In genomic region chr10:43633117-43633516, GRCm38 (mm10) we compare ENCODE assay signal across 25 mouse cellular contexts. TPM values are rescaled to one million over a fixed set of nuclear protein-coding genes. Genes with fewer than 3 reads are reported as not detected.
A peak's percentile ranks its signal among the peaks of the same experiment; 100 is the strongest.
DNase-seq lines count a peak whose midpoint lies in the region; ATAC-seq and TF ChIP-seq lines count a peak whose summit lies in the region.
"Had no signal": no experiment of that assay in that cellular context is flagged by ENCODE, and none has a peak within 500 bp of the region (broad histone marks: within the 10 kb centered on the region; RNA-seq: fewer than 3 reads in every experiment).

No protein-coding gene starts in this region.

- no peaks in the 10 kb centered on the region for H3K36me3 ChIP-seq in G1E (replicated peaks)
- H3K36me3 ChIP-seq in liver, embryonic 15.5 days (replicated peaks) = peaks cover 8% of the 10 kb centered on the region; the same call in 1 of the 2 replicates
- no peaks in the 10 kb centered on the region for H3K36me3 ChIP-seq in forebrain, embryonic 10.5 days (replicated peaks)
- no peaks in the 10 kb centered on the region for H3K36me3 ChIP-seq in midbrain, embryonic 16.5 days (ENCODE audit: control insufficient read depth, insufficient read depth, low read length)
- H3K36me3 ChIP-seq: heart, embryonic 10.5 days; heart, embryonic 13.5 days had no signal

- H3K4me1 ChIP-seq in G1E (ENCODE audit: insufficient read depth, low read depth, low read length) = peaks cover 27% of the 10 kb centered on the region
- peaks cover 70% of the 10 kb centered on the region for H3K4me1 ChIP-seq in liver, embryonic 15.5 days (replicated peaks)
- H3K4me1 ChIP-seq in forebrain, embryonic 10.5 days = no peaks in the 10 kb centered on the region
- H3K4me1 ChIP-seq in midbrain, embryonic 16.5 days (ENCODE audit: control insufficient read depth, insufficient read depth, low read length) = no peaks in the 10 kb centered on the region
- H3K4me1 ChIP-seq: heart, embryonic 10.5 days; heart, embryonic 13.5 days had no signal

- peak; percentile 17 for DNase-seq in heart, adult 11 months
- DNase-seq in heart, adult 8-10 months (ENCODE audit: low spot score) = no peak
- no peak for DNase-seq in G1E (ENCODE audit: low spot score)
- no peak for DNase-seq in forebrain, embryonic 10.5 days (ENCODE audit: extremely low spot score, low spot score)
- no peak for DNase-seq in testis, postnatal 14 days (ENCODE audit: low spot score)
- DNase-seq: adrenal gland, postnatal 10 days; adrenal gland, postnatal 36 days; cerebellum, adult 18-20 months; cerebellum, adult 9-10 months; cerebellum, postnatal 14 days; forebrain, postnatal 0 days; gastrocnemius, adult 2 months; gastrocnemius, postnatal 14 days; heart, adult 18-20 months; heart, postnatal 14 days; heart, postnatal 4 days had no signal

- no peak for TF ChIP-seq CTCF in G1E (IDR thresholded peaks at IDR 0.05; ENCODE audit: low read depth, low read length)

- peak; percentile 28; the same call in 1 of the 2 replicates for ATAC-seq in G1E (ENCODE audit: extremely low read depth, insufficient number of reproducible peaks, low FRiP score, poor library complexity, severe bottlenecking)
- no peak for ATAC-seq in liver, embryonic 15.5 days (ENCODE audit: insufficient read depth)
- ATAC-seq in megakaryocyte progenitor cell, adult 5-6 weeks (replicated peaks; ENCODE audit: poor library complexity) = peak; percentile 50
- ATAC-seq in midbrain, embryonic 16.5 days = no peak
- ATAC-seq: activated CD4-positive, CD25-positive, alpha-beta regulatory T cell, adult 4 months; forebrain, embryonic 14.5 days; hindbrain, postnatal 0 days had no signal

- no peak overlapping the region for H3K4me3 ChIP-seq in G1E (ENCODE audit: low read depth, low read length)
- no peak overlapping the region for H3K4me3 ChIP-seq in liver, embryonic 15.5 days (replicated peaks)
- H3K4me3 ChIP-seq in forebrain, embryonic 10.5 days = no peak overlapping the region
- H3K4me3 ChIP-seq in midbrain, embryonic 16.5 days (ENCODE audit: low read depth, low read length) = no peak overlapping the region
- H3K4me3 ChIP-seq: gastrocnemius, adult 2 months; heart, embryonic 10.5 days; heart, embryonic 13.5 days had no signal

- H3K9me3 ChIP-seq in G1E (replicated peaks) = 0 out of 2 replicates have a peak, but pooled peaks cover 2% of the 10 kb centered on the region
- no peaks in the 10 kb centered on the region for H3K9me3 ChIP-seq in liver, embryonic 15.5 days (replicated peaks)
- no peaks in the 10 kb centered on the region for H3K9me3 ChIP-seq in forebrain, embryonic 10.5 days
- H3K9me3 ChIP-seq in midbrain, embryonic 16.5 days (replicated peaks; ENCODE audit: control insufficient read depth, low read length, poor library complexity, severe bottlenecking) = no peaks in the 10 kb centered on the region
- H3K9me3 ChIP-seq: heart, embryonic 10.5 days; heart, embryonic 13.5 days had no signal

- peak overlapping the region; percentile 53 for H3K27ac ChIP-seq in liver, embryonic 15.5 days (replicated peaks)
- no peak overlapping the region for H3K27ac ChIP-seq in forebrain, embryonic 10.5 days
- H3K27ac ChIP-seq in midbrain, embryonic 16.5 days (ENCODE audit: low read length) = no peak overlapping the region
- H3K27ac ChIP-seq: gastrocnemius, adult 2 months; heart, embryonic 10.5 days; heart, embryonic 13.5 days; hindbrain, embryonic 14.5 days; hindbrain, postnatal 0 days had no signal

- no peak overlapping the region for H3K9ac ChIP-seq in liver, embryonic 15.5 days
- H3K9ac ChIP-seq in midbrain, embryonic 16.5 days (ENCODE audit: low read depth, low read length) = no peak overlapping the region
- H3K9ac ChIP-seq: forebrain, postnatal 0 days; heart, embryonic 13.5 days; hindbrain, embryonic 14.5 days had no signal

- 23% methylated on average over 4 of the region's 4 CpGs for WGBS in liver, embryonic 15.5 days (ENCODE audit: insufficient replicate concordance)
- 91% methylated on average over 4 of the region's 4 CpGs for WGBS in forebrain, embryonic 10.5 days
- 88% methylated on average over 4 of the region's 4 CpGs for WGBS in midbrain, embryonic 16.5 days

- no peaks in the 10 kb centered on the region for H3K27me3 ChIP-seq in G1E (ENCODE audit: insufficient read depth, low read length)
- H3K27me3 ChIP-seq in liver, embryonic 15.5 days = no peaks in the 10 kb centered on the region
- H3K27me3 ChIP-seq in forebrain, embryonic 10.5 days (ENCODE audit: poor library complexity, severe bottlenecking) = no peaks in the 10 kb centered on the region
- H3K27me3 ChIP-seq in midbrain, embryonic 16.5 days (ENCODE audit: control insufficient read depth, insufficient read depth, low read depth, low read length) = no peaks in the 10 kb centered on the region
- H3K27me3 ChIP-seq: heart, embryonic 13.5 days had no signal

- no peak overlapping the region for H3K4me2 ChIP-seq in liver, embryonic 15.5 days
- no peak overlapping the region for H3K4me2 ChIP-seq in midbrain, embryonic 16.5 days (ENCODE audit: low read length)
- H3K4me2 ChIP-seq: heart, embryonic 13.5 days; hindbrain, embryonic 14.5 days had no signal

RNA-seq across cellular contexts. Expression of gene Cd24a, which starts 55.0 kb away (rescaled TPM):
- total RNA-seq in heart, adult 8-10 months (2022) = 10 to 100 TPM in 1 of 4 experiments, 1 to 10 TPM in 3; 2.2 to 12.2 (median 3.4) TPM
- total RNA-seq in G1E (2014; fragmentation: Nextera tagmentation) (934 and 1,184 TPM in 2 replicates), G1E (2017) (1,061 and 1,162 TPM in 2 replicates)
- 235 and 260 TPM in 2 replicates for polyA plus RNA-seq in G1E (2012)
- 938 and 960 TPM in 2 replicates for polyA plus RNA-seq in liver, embryonic 15.5 days (2015; fragmentation: Nextera tagmentation; extraction: Ambion mirVana)
- total RNA-seq in megakaryocyte progenitor cell, adult 5-6 weeks (2015) = 540 and 612 TPM in 2 replicates
- total RNA-seq in megakaryocyte progenitor cell, adult 5-6 weeks (2017) = 427 and 442 TPM in 2 replicates
- polyA plus RNA-seq in forebrain, embryonic 10.5 days (2016; fragmentation: Nextera tagmentation; extraction: Ambion mirVana) = 183 and 206 TPM in 2 replicates
- 660 and 780 TPM in 2 replicates for polyA plus RNA-seq in midbrain, embryonic 16.5 days (2015; fragmentation: Nextera tagmentation; extraction: Ambion mirVana)

Comparison
In these comparisons a context has a peak if more than half of its experiments do, and no peak if none do; other contexts are left out.
1. ATAC-seq: peak in G1E (single experiment) and megakaryocyte progenitor cell, adult 5-6 weeks (single experiment); none in liver, embryonic 15.5 days (single experiment) and midbrain, embryonic 16.5 days (single experiment).